Mouse (Mus musculus) adrenal gland, adult (tissue): ENCODE data around the gene Ephb3.

Source experiments
- DNase-seq, 2 experiments: peaks; one replicate each; pipeline ENCODE4 v3.0.0; 2022 to 2023; ENCODE audit warnings: low spot score in 1 of 2; ENCODE audit not compliant: inconsistent age in 2 of 2

The Ephb3 gene

GRCm38 (mm10) chr16:21205093-21205886 lies 735 bp downstream of the Ephb3 start:
- no peak for DNase-seq

GRCm38 (mm10) chr16:21208001-21208565 lies 3.5 kb downstream of the Ephb3 start:
- DNase-seq: no peak

- DNase-seq: no peak
Measured at GRCm38 (mm10) chr16:21209290-21209689, 4.7 kb downstream of the Ephb3 start.

GRCm38 (mm10) chr16:21210204-21210603 lies 5.6 kb downstream of the Ephb3 start:
- DNase-seq: no peak

- DNase-seq: peak; percentile 61 to 81
Measured at GRCm38 (mm10) chr16:21210667-21211338, 6.2 kb downstream of the Ephb3 start.

GRCm38 (mm10) chr16:21211501-21211900 lies 6.9 kb downstream of the Ephb3 start:
- no peak for DNase-seq

- DNase-seq: no peak
Measured at GRCm38 (mm10) chr16:21212369-21212768, 7.8 kb downstream of the Ephb3 start.

- DNase-seq: no peak
Measured at GRCm38 (mm10) chr16:21213939-21214338, 9.4 kb downstream of the Ephb3 start.

GRCm38 (mm10) chr16:21214803-21215202 lies 10.2 kb downstream of the Ephb3 start:
- DNase-seq: no peak

- no peak for DNase-seq
Measured at GRCm38 (mm10) chr16:21216047-21216446, 11.5 kb downstream of the Ephb3 start.

- no peak for DNase-seq
Measured at GRCm38 (mm10) chr16:21217233-21217632, 12.7 kb downstream of the Ephb3 start.

- no peak for DNase-seq
Measured at GRCm38 (mm10) chr16:21219656-21220055, 15.1 kb downstream of the Ephb3 start.

GRCm38 (mm10) chr16:21223038-21223437 lies 18.5 kb downstream of the Ephb3 start:
- DNase-seq: no peak

GRCm38 (mm10) chr16:21224648-21225240 lies 20.2 kb downstream of the Ephb3 start:
- no peak for DNase-seq

GRCm38 (mm10) chr16:21226629-21227028 lies 22.1 kb downstream of the Ephb3 start:
- DNase-seq: no peak

GRCm38 (mm10) chr16:21235135-21235534 lies 30.6 kb downstream of the Ephb3 start:
- no peak for DNase-seq

GRCm38 (mm10) chr16:21238722-21239121 lies 34.2 kb downstream of the Ephb3 start:
- no peak for DNase-seq

GRCm38 (mm10) chr16:21240547-21240946 lies 36.0 kb downstream of the Ephb3 start:
- DNase-seq: no peak

- DNase-seq: no peak
Measured at GRCm38 (mm10) chr16:21241030-21241429, 36.5 kb downstream of the Ephb3 start.

- no peak for DNase-seq
Measured at GRCm38 (mm10) chr16:21242946-21243345, 38.4 kb downstream of the Ephb3 start.

GRCm38 (mm10) chr16:21244803-21245202 lies 40.2 kb downstream of the Ephb3 start:
- no peak for DNase-seq

GRCm38 (mm10) chr16:21245387-21245786 lies 40.8 kb downstream of the Ephb3 start:
- no peak for DNase-seq
